Mouse (Mus musculus) testis, adult 2 months (tissue): ENCODE data around the gene Gm13023. TPM values are rescaled to one million over a fixed set of nuclear protein-coding genes. Genes with fewer than 3 reads are reported as not detected.
"Not testable (repeated sequence)": the region's sequence is repeated elsewhere in the genome, so short reads cannot be mapped to it uniquely, and the experiment has no call there.

Source experiments
- H3K27ac ChIP-seq: fragments of 200-500 bp; 2 replicates; pipeline ENCODE4 v1.5.1; 2012; ENCODE audit warnings: low read depth, low read length; ENCODE audit not compliant: control insufficient read depth, insufficient read depth
- H3K27me3 ChIP-seq: fragments of 200-500 bp; 2 replicates; pipeline ENCODE4 v1.6.1; 2012; ENCODE audit warnings: mild to moderate bottlenecking, low read length, moderate library complexity; ENCODE audit not compliant: control insufficient read depth, insufficient read depth
- H3K36me3 ChIP-seq: fragments of 200-500 bp; 2 replicates; pipeline ENCODE4 v1.6.1; 2012; ENCODE audit warnings: mild to moderate bottlenecking, low read length; ENCODE audit not compliant: control insufficient read depth, insufficient read depth
- H3K4me1 ChIP-seq: fragments of 200-500 bp; 2 replicates; pipeline ENCODE4 v1.6.1; 2012; ENCODE audit warnings: low read length; ENCODE audit not compliant: control insufficient read depth, insufficient read depth
- H3K4me3 ChIP-seq: fragments of 200-500 bp; 2 replicates; pipeline ENCODE4 v1.5.1; 2012; ENCODE audit warnings: low read depth, mild to moderate bottlenecking, low read length, moderate library complexity, mixed read lengths; ENCODE audit not compliant: control insufficient read depth
- CTCF ChIP-seq: fragments of 200-500 bp; IDR thresholded peaks from 2 replicates; pipeline ENCODE4 v1.5.1; 2012; ENCODE audit warnings: low read depth, mild to moderate bottlenecking, inconsistent platforms, low read length, moderate library complexity; ENCODE audit not compliant: control insufficient read depth, insufficient read depth, insufficient replicate concordance
- POLR2A ChIP-seq: fragments of 200-500 bp; IDR thresholded peaks from 2 replicates; pipeline ENCODE4 v1.6.1; 2012; ENCODE audit warnings: low read depth, mild to moderate bottlenecking, inconsistent platforms, low read length, moderate library complexity; ENCODE audit not compliant: control insufficient read depth
- polyA plus RNA-seq: library from polyadenylated mRNA; depleted of rRNA; stranded (reverse); fragments of >200 nt; gene quantifications from 2 replicates; pipeline ENCODE4 v1.2.3, GENCODE M21; 2012; rRNA removed

The Gm13023 gene
- not detected in 2 replicates for polyA plus RNA-seq

- H3K36me3 ChIP-seq, H3K27me3 ChIP-seq, H3K4me1 ChIP-seq, H3K27ac ChIP-seq, H3K4me3 ChIP-seq: not testable (repeated sequence)
Observed at GRCm38 (mm10) chr4:143789052-143789451, at the start of gene Gm13023. Gm13023 (plus strand) TSS chr4:143789352.

GRCm38 (mm10) chr4:143815993-143816392 is 26.8 kb downstream of the Gm13023 start, which contains the start of gene Gm13084:
Gm13084 (minus strand) TSS chr4:143816093.
- Histone ChIP-seq H3K4me1 (no peaks in the 10 kb centered on the region), H3K27me3 (no peaks in the 10 kb centered on the region), H3K4me3 (no peak within 1 kb of the TSS), H3K36me3 (no peaks in the 10 kb centered on the region), H3K27ac (no peak within 1 kb of the TSS)
- no peak for TF ChIP-seq CTCF
- TF ChIP-seq POLR2A = no peak

Other genes starting within 250 kb of the Gm13023 start
- gene BC080695, start 237.7 kb upstream of the Gm13023 start, polyA plus RNA-seq = not detected in 2 replicates
- gene Gm13057, start 237.6 kb upstream of the Gm13023 start, polyA plus RNA-seq = not detected in 2 replicates
- gene Gm13083, start 174.3 kb upstream of the Gm13023 start, polyA plus RNA-seq = not detected in 2 replicates
- gene Gm13088, start 132.1 kb upstream of the Gm13023 start, polyA plus RNA-seq = not detected in 2 replicates
- not detected in 2 replicates for gene Gm13089, start 86.6 kb upstream of the Gm13023 start, polyA plus RNA-seq
- not detected in 2 replicates for gene Gm13078, start 69.9 kb upstream of the Gm13023 start, polyA plus RNA-seq
- not detected in 2 replicates for gene Gm13084, start 26.7 kb downstream of the Gm13023 start, polyA plus RNA-seq
- gene Gm13103, start 57.1 kb downstream of the Gm13023 start, polyA plus RNA-seq = not detected in 2 replicates
- gene Pramef6, start 111.0 kb downstream of the Gm13023 start, polyA plus RNA-seq = not detected in 2 replicates
- gene Pramef25, start 161.7 kb downstream of the Gm13023 start, polyA plus RNA-seq = not detected in 2 replicates
- 0.06 TPM in 2 replicates for gene Gm13101, start 177.6 kb downstream of the Gm13023 start, polyA plus RNA-seq
- not detected in 2 replicates for gene Pramef17, start 205.0 kb downstream of the Gm13023 start, polyA plus RNA-seq